Mouse (Mus musculus): ENCODE results near the gene Stab2. TPM values are rescaled to one million over a fixed set of nuclear protein-coding genes. Genes with fewer than 3 reads are reported as not detected.

The Stab2 gene
- total RNA-seq, 2 experiments from 2014 or later: 0.09 to 0.37 TPM

DNA sequence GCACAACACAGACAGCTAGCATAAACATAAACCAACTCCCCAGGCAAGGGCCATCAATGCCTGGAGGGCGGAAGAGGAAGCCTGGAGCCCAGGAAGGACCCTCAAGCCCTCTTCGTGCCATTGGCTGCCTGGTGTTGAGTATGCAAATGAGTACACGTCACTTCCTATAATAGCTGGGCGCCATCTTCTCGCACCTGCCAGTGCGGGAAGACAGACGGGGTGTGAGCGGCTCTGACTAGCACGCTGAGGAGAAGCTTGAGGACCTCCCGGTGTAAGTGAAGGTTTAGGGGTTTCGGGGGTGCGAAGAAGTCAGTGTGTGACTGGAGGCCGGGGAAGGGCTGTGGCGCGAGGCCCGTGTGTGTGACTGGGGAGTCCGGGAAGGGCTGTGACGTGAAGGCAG is 99.3 kb downstream of the Stab2 start:
- DNase-seq (ENCODE audit: low spot score in 2 of 2): no peak

DNA sequence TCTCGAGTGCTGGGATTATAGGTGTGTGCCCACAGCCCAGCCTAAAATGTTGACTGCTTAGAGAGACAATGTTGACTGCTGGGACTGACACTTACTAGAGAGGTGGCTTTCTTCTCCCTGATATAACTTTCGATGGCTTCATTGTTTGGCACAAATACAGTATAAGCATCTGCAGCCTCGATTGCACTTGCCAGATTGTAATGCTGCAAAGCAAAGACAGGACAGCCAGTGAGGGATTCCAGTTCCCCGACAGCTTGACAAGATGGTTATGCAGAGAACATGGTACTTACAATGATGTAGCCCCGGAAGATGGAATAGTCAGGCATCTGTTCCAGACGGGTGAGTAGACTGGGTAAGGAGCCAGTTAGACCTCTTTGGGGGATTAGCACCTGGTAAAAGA is 100.8 kb downstream of the Stab2 start:
- no peak for DNase-seq (ENCODE audit: low spot score in 2 of 2)

DNA sequence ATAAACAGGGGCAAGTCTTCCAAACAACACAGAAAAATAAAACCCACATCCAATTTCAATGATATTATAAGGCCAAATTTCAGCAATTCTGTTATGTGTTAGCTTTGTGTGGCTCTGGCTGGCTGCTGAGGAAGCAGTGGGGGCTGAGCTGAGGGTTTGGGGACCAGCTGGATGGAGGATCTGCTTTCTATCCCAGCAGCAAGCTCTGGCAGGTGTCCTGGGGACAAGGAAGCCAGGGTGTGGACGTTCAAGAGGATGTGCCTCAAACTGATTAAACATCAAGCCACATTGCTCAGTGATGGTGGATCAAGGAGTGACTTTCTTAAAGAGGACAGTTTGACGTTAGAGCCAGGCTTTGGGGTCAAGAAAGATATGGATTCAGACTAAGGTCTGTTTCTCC is 112.3 kb downstream of the Stab2 start:
- DNase-seq (ENCODE audit: low spot score in 2 of 2): no peak

DNA sequence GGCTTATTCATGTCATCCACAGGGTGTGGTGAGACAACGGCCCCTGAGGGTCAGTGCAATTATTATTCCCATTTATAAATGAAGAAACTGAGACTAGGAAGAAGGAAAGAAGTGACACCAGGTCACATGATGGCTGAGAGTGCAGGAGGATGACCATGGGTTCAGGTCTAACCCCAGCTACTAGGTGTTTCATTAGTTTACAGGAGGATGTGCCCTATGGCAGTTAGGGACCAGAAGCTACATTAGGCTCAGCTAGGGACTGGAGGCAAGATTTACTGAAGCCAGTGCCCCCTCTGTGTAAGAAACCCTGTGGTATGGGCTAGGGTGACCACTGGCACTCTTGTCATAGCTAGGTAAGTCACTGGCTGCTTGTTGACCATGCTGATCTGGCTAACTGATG is 116.8 kb downstream of the Stab2 start:
- no peak for DNase-seq (ENCODE audit: low spot score in 2 of 2)

DNA sequence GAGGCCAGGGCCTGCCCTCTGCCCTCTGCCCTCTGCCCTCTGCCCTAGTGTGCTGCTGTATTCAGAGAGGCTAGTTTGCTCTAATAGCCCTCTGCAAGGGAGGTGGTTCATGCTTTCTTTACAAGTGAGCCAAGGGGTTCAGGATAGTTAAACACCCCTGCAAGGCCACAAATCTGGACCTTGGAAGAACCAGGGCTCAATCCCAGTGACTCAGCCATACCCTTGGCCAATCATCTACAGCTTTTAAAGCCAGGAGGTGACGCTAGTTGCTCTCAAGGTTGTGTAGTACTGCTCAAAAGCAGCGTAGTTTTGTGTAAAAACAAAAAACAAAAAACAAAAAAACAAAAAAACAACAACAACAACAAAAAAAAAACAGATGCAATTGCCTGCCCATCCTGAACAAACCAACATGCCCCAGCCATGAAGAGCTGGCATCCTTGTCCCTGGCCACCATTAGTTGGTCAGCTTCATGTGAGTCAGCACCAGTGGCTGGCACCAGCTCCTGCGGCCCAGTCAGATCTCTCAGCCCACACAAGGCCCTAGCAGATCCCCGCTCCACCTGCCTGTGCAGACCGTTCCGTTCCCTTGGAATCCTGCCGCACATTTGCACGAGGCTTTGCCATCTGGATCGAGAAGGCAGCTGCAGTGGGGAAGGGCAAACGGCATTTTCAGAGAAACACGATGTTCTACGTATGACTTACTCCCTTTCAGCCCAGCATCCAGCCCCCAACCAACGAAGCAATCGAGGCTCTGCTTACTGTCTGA is 117.5 kb downstream of the Stab2 start:
- peak; percentile 71 to 73 for DNase-seq (ENCODE audit: low spot score in 2 of 2)

DNA sequence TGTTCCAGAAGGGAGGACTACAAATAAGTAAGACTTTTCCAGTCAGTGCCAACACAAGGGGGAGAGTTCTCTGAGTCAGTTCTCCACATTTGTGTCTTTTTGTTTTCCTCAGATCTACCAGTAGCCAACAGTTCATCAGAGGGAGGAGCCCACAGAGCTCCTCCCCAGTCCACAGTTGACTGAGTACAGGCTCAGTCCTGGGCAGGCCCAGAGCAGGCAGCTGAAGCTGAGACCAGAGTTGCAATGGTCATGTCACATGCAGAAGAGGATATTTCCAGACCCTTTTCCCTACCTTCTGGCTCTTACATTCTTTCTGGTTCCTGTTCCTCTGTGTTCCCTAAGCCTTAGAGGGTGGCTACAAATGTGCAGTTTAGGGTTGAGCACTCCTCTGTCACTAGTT is 118.4 kb downstream of the Stab2 start:
- no peak for DNase-seq (ENCODE audit: low spot score in 2 of 2)

DNA sequence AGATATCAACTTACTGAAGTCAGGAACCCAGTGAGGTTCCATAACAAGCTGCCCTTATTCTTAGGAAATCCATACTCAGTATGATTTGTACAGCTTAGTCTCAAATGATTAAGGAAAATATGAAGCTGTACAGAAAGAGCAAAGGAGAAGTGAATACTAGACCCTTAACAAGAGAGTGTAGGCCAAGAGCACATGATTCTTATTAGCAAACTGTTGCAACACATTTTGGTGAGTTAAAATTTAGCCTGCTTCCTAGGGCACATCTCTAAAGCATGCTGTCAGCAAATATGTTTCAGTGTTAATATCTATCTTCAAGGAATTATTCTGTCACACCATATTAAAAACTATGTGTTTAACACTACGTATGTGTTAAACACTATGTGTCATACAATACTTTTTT is 121.4 kb downstream of the Stab2 start:
- no peak for DNase-seq (ENCODE audit: low spot score in 2 of 2)

DNA sequence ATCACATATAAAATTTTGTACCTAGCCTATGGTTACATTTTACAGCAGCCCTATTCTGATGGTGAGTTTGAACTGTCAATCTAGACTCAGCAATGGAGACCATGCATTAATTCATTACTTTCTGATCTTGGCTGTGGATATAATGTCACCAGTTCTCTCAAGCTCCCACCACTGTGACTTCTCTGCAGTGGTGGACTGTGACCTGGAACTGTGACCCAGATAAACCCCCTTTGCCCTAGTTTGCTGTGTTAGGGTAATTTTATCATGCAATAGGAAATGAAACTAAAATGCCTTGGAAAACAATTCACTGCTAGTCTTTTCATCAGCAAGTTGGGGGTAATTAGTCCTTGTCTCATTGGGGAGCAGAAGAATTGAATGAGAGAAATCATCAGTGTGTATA is 126.4 kb downstream of the Stab2 start:
- no peak for DNase-seq (ENCODE audit: low spot score in 2 of 2)

DNA sequence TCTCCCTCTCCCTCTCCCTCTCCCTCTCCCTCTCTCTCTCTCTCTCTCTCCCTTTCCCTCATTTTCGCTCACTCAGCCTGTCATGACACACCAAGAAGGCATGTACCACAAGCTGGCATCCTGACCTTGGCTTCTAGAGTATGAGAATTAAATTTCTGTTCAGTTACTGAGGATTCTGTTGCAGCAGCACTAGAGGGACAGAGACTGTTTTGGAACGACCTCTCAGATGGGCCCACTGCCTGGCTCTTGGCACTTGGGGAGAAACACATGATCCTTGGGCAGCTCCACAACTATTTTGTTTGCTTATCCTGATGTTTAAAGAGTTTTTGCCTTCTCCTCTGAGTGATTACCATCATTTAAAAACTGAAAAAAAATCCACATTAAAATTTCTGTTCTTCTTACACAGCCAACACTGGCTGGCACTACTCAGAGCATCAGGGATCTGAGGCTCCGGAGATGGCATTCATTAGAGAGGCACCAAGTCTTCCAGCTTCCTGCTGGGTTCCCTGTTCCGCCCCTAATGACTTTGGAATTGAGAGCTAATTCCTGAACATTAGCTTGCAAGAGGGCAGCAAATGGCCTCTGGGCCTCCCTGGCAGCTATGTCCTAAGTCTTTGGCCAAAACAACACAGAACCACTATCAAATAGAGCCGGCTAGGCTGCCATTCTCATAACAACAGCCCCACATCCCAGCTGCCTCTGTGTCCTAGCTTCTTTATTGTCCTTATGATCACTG is 127.6 kb downstream of the Stab2 start:
- DNase-seq (ENCODE audit: low spot score in 2 of 2): no peak

DNA sequence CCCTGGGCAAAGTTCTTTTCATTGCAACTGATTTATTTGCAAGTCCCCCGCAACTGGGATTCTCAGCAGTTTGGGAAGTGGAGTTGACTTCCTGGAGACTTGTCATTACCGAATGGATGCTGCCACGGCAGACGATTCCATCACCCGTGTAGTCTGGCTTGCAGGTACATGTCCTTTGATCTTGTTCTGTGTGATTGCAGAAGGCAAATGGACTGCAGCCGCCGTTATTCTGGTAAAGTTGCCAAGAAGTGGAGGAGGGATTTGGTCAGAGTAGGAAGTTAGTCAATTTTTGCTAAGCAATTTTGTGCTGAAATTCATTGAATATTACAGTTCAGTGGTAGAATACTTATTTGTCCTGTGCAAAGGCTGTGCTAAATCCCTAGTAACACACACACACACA is 129.1 kb downstream of the Stab2 start:
- no peak for DNase-seq (ENCODE audit: low spot score in 2 of 2)

DNA sequence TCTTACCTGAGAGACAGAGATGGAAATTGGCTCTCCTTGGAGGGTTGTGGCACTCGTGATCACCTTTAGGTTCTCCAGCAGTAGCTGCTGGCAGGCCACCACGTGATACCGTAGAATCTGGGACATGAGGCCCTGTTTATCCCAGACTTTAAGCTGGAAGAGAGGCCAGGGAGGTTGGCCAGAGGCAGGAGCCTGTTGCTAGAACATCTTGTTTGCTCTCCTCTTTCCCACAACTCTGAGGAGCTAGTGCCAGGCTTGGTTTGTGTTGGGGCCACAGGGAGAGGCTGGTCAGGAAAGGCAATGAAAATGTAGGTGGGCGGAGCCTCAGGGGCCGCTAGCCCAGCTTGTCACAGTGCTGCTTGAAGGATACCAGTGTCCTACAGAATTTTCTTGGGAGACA is 135.2 kb downstream of the Stab2 start:
- DNase-seq (ENCODE audit: low spot score in 2 of 2): no peak

DNA sequence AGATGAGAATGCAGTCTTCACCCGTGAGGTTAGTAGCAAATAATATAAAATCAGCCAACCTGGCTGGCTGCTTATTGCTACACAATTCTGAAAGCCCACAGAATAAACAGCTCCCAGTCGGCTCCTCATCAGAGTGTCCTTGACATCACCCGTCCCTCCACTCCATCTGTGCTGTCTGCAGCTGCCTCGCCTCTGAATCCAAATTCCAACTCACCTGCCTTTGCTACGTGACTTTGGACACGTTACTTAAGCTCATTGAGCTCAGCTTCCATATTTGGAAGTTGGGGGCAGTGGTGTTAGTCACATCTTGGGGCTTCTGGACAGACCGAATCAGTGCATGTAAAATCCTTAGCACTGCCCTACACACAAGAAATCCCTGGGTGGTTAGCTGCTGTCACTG is 135.7 kb downstream of the Stab2 start:
- DNase-seq (ENCODE audit: low spot score in 2 of 2): no peak

DNA sequence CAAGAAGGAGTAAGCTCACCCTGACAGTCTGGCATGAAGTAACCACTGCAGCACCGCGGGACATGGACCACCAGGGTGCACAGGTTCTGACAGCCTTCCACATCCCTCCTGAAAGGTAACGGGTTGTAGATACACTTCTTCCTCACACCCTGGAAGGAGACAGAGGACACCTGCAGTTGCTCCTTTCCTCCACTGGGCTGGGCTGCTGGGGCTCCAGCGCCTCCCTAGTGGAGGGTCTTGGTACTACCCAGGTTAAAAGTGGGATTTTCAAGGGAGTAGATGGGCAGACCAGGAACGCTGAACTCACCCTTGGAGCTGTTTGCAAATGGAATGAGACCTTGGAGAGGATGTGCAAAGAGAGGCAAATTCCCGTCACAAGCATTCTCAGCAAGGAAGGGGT is 144.4 kb downstream of the Stab2 start:
- no peak for DNase-seq (ENCODE audit: low spot score in 2 of 2)

DNA sequence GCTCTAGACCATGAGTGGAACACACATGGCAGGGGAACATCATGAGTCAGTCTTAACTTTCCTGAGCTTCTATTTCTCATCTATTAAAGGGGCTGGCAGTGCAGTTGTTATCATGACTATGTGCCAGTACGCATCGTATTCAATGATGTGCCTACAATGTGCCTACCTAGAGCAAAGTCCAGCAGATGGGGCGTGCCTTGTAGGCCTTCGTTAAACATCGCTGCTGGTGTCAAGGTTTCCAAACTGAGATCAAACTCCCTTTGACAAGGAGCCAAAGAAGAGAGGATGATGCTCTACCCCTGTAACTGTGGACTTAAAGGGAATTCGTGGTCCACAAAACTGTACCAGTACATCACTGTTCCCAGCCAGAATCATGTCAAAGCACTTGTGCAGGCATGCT is 145.3 kb downstream of the Stab2 start:
- no peak for DNase-seq (ENCODE audit: low spot score in 2 of 2)

DNA sequence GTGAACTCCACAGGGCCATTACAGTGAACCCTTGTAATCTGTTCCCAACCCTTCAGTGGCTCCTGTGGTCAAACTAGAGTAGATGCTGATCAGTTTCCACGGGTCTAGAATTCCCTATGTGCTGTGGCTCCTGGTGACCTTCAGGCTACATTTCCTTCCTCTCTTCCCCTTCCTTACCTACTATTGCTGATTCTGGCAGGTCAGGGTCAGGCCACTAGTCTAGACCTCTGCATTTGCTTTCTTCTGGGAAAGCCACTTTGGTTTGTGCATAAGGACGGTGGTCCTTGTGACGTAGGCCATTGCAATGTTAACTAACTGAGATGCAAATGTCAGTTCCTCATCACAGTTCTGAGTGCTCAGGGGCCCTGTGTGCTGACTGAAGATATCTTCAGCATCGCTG is 147.4 kb downstream of the Stab2 start:
- DNase-seq (ENCODE audit: low spot score in 2 of 2): no peak

DNA sequence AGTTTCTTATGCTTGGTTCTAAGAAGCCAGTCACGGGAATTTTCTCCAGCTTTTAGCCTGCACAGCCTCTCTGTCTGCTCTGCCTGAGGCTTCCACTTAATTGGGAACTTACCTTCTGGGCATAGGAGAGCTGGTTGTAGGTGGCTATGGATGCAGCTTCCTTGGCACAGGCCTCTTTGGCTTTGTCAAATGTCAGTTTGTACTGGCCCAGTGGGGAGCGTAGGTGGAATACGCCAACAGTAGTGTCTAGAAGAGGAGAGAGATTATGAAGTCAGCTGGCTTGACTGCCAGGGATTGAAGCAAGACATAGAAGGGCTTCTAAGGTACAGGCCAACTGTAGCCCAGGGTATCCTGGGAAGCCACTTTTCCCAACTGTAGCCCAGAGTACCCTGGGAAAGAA is 154.4 kb downstream of the Stab2 start:
- peak in 1 of 2 experiments; percentile 28 for DNase-seq (ENCODE audit: low spot score in 2 of 2)

DNA sequence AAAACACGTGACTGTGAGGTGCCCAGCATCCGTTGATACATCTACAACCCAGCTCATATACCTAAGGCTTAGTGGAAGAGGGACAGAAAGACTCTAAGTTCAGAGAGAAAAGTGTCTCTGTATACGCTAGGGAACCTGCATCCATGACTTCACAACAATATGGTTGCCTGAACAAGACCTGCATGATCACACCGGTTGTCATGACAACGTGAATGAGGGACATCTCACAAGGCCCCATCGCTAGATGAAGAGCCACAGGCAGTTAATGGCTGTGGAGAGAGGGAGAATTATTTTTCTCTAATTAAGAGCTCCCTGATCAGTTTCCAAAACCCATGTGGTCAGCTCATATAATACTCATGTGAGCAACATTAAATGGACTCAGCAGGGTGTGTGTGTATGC is 155.7 kb downstream of the Stab2 start:
- no peak for DNase-seq (ENCODE audit: low spot score in 2 of 2)

DNA sequence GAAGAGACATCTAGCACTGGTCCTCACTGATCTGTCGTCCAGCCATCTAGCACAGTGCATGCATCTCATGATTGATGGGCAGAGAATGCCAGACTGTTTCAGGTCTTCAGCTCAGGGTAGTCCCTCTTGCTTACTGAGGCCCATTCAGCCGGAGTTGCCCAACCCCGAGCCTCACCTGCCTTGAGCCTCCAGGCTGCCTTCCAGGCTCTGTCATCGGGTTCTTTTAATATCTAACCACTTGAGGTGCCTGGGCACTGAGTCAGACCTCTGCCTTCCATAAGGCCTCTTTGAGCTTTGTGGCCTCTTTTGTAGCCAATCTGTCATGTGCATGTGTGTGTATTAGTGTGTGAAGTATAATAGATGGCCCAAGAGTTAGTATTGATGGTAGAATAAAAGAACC is 158.3 kb downstream of the Stab2 start:
- no peak for DNase-seq (ENCODE audit: low spot score in 2 of 2)

DNA sequence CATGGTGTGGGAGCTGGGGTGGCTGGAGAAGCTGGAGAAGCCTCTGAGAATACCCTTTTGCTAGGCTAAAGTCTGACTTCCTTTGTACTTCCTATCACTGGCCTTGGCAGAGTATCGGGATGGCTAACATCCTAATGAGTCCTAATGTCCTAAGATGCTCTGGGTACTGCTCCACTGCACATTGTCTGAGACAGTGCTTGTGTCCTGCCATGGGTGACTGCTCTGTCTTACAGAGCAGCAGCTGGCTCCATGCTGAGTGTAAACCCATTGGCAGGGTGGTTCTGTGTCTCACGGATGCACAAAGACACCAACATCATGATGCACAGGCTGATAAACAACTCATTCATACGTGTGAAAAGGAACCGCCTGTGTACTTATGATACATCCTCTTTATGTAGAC is 158.7 kb downstream of the Stab2 start:
- DNase-seq (ENCODE audit: low spot score in 2 of 2): no peak

DNA sequence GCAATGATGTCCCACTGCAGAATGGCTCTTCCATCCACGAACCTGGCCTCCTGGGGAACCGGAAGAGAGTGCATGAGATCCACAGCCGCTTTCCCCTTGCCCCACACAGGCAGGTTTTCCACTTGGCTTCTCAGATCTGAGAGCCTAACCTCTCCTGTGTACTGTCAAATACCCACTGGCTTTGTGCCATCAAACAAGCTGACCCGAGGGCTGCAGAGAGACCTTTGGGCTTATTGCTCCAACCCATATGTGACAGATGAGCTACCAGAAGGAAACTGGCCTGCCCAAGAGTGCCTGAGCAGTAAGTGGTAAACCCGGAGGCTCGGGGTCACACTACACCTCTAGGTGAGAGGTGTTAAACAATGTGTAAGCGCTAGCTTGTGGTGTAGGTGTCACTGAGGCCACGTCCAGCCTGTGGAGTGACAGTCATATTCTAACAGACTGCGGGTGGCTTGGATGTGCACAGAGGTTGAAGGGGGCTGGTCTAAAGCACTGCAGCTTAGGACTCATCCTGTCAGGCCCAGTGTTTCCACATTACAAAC is 160.8 kb downstream of the Stab2 start:
- no peak for DNase-seq (ENCODE audit: low spot score in 2 of 2)

DNA sequence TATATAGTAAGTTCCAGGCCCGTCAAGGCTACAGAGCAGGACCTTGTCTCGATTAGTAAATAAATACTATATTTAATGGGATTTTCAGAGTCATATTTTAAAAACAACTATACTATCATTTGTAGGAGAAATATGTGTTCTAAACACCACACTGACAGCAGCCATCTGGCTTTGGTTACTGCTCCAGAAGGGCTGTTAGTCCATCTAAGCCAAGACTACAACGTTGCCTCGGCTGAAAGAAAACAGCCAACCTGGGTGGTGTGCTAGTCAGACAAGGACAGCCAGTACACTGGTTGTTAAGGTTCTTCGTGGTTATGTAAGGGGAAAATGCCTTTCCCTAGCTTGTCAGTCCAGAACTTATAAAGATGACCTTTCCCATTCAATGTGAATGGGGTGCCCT is 165.2 kb downstream of the Stab2 start:
- DNase-seq (ENCODE audit: low spot score in 2 of 2): no peak

DNA sequence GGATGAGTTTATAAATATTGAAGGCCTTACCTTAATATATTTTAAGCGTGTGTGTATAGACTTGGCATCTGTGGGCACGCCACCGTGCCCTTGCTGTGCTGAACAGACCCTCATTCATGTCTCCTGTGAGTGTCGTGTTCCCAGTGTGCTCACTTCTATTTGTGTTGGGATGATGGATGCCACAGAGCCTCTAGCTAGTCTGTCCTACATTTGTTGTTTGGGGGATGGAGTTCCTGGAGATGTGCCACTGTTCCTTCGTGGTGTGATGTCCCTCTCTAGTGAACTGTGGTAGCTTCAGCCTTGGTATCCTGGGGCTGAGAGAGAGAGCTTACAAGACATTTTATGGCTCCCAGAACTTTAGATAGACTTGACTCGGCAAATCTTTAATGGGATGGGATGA is 169.0 kb downstream of the Stab2 start:
- no peak for DNase-seq (ENCODE audit: low spot score in 2 of 2)

DNA sequence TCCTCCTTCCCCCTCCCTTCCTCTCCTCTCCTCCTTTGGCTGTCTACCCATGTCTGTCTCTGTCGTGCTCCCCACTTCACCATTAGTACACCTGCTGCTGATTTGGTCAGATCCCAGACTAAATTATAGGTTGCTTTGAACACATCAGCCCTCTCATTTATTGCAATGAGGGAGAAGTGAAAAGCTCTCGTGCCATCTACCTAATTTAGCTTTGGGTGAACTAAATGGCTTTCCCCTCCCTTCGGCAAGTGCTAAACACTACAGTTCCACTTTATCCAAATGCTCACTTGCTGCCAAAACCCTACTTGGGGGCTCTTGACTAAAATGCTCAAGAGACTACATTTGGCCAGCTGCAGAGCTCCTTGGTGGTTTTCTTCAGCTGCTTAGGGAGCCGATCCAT is 171.0 kb downstream of the Stab2 start:
- no peak for DNase-seq (ENCODE audit: low spot score in 2 of 2)
